Mouse (Mus musculus): ENCODE measurements around the gene Ccdc63. TPM values are rescaled to one million over a fixed set of nuclear protein-coding genes. Genes with fewer than 3 reads are reported as not detected.

The Ccdc63 gene
- polyA plus RNA-seq, 1 experiment, result not detected

DNA sequence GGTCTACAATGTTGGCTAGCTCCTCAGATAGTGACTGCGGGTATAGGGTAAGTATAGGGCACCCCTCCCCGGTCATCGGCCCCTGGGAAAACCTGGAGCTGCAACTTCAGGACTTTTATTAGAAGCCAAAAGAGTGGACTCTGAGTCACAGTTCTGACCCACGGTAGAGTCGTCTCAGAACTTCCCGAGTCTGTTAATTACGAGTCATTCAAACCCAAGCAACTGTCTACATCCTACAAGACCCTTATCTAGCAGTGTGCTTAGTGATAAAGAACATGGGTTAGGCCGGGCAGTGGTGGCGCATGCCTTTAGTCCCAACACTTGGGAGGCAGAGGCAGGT, 7.6 kb downstream of the Ccdc63 start:
- H3K27me3 ChIP-seq (ENCODE audit: control insufficient read depth), result peaks cover 2% of the 10 kb centered on the region; the same call in 1 of the 2 replicates
- H3K4me3 ChIP-seq (replicated peaks), result no peak overlapping the region
- H3K4me1 ChIP-seq (ENCODE audit: control insufficient read depth), result peaks cover 64% of the 10 kb centered on the region
- no peaks in the 10 kb centered on the region for H3K9me3 ChIP-seq (ENCODE audit: control insufficient read depth, low read length)
- TF ChIP-seq TAL1 (IDR thresholded peaks at IDR 0.05; ENCODE audit: low read length) (no peak), GATA1 (IDR thresholded peaks at IDR 0.05; ENCODE audit: low read length) (no peak)
- H3K36me3 ChIP-seq (ENCODE audit: control insufficient read depth), result no peaks in the 10 kb centered on the region

DNA sequence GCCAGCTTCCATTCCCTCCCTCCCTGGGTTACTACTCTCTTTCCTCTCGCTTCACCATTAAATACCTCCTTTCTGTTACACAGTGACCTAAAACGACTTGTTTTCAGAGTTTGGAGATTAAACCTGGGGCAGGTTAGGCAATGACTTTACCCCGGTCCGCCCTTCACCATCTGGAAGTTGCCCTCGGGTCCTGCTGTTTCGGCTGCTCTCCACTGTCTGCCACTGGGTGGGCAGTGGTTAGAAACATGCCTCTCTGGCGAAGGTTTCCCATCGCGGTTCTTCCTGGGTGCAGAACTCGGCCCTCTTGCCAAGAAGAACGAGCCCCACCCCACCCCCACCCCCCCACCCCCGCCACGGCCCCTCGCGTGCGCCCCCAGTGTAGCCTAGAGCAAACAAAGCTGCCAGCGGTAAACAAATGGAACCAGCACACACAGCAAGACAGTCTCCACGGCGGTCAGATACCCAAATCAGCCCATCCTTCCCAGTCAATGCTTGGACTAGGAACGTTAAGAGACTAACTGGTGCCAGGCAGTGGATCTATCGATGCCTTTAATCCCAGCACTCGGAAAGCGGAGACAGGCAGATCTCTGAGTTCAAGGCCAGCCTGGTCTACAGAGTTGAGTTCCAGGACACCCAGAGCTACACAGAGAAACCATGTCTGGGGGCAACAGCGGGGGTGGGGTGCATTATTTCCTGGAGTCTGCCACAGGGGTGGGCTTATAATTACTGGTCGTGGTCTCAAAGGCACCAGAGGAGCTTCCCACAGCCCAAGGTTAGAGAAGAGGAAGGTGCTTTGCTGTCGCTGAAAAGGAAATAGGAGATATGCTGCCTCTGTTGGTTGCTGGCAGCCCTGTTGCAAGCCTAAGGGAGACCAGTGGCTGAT, 8.2 kb downstream of the Ccdc63 start:
- Histone ChIP-seq H3K27me3 (ENCODE audit: control insufficient read depth) (peaks cover 2% of the 10 kb centered on the region; the same call in 1 of the 2 replicates), H3K4me3 (replicated peaks) (peak overlapping the region; percentile 65), H3K36me3 (ENCODE audit: control insufficient read depth) (no peaks in the 10 kb centered on the region), H3K9me3 (ENCODE audit: control insufficient read depth, low read length) (no peaks in the 10 kb centered on the region), H3K4me1 (ENCODE audit: control insufficient read depth) (peaks cover 60% of the 10 kb centered on the region)
- TF ChIP-seq TAL1 (IDR thresholded peaks at IDR 0.05; ENCODE audit: low read length), result no peak

- H3K4me1 ChIP-seq (ENCODE audit: control insufficient read depth), result peaks cover 49% of the 10 kb centered on the region
- H3K27me3 ChIP-seq (ENCODE audit: control insufficient read depth), result peaks cover 8% of the 10 kb centered on the region
- H3K4me3 ChIP-seq (replicated peaks), result peak overlapping the region; percentile 65
- H3K36me3 ChIP-seq (ENCODE audit: control insufficient read depth), result no peaks in the 10 kb centered on the region
- H3K9me3 ChIP-seq (ENCODE audit: control insufficient read depth, low read length), result no peaks in the 10 kb centered on the region
- TF ChIP-seq GATA1 (IDR thresholded peaks at IDR 0.05; ENCODE audit: low read length), result no peak
- TF ChIP-seq TAL1 (IDR thresholded peaks at IDR 0.05; ENCODE audit: low read length), result no peak
Measured at GRCm38 (mm10) chr5:122131076-122132051, 9.3 kb downstream of the Ccdc63 start.

- H3K9me3 ChIP-seq (ENCODE audit: control insufficient read depth, low read length), result no peaks in the 10 kb centered on the region
- H3K27me3 ChIP-seq (ENCODE audit: control insufficient read depth), result peaks cover 10% of the 10 kb centered on the region
- no peak for TF ChIP-seq TAL1 (IDR thresholded peaks at IDR 0.05; ENCODE audit: low read length)
- no peak for TF ChIP-seq GATA1 (IDR thresholded peaks at IDR 0.05; ENCODE audit: low read length)
- peak overlapping the region; percentile 65 for H3K4me3 ChIP-seq (replicated peaks)
- H3K4me1 ChIP-seq (ENCODE audit: control insufficient read depth), result peaks cover 42% of the 10 kb centered on the region
- no peaks in the 10 kb centered on the region for H3K36me3 ChIP-seq (ENCODE audit: control insufficient read depth)
Measured at GRCm38 (mm10) chr5:122130341-122130998, 10.2 kb downstream of the Ccdc63 start.

DNA sequence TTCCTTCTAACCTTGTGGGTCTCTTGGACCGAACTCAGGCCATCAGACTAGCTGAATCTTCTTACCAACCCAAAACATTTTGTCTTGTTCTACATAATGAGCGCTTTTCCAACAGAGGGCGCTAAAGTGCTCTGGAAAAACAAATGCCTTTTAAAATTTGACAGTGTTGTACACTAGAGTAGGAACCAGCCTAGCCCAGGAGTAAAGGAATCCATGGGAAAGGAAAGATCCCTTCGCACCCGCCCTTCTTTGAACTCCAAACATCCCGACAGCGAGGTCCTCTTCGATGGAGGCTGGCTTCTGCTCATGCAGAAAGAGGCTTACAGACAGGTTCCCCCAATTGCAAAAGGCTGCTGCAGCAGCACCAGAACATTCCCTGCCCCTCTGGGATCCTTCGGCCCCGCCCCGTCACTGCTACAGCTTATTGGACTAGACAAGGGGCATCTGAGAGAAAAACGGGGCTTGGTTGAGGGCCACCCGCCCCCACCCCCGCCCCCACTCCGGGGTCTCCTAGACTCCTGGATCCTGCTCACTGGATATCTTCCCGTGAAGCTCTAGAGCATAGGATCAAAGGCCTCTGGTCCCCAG, 11.5 kb downstream of the Ccdc63 start:
- Histone ChIP-seq H3K9me3 (ENCODE audit: control insufficient read depth, low read length) (no peaks in the 10 kb centered on the region), H3K4me3 (replicated peaks) (no peak overlapping the region)
- TF ChIP-seq TAL1 (IDR thresholded peaks at IDR 0.05; ENCODE audit: low read length), result no peak

GRCm38 (mm10) chr5:122125211-122125760, 15.3 kb downstream of the Ccdc63 start:
- no peaks in the 10 kb centered on the region for H3K9me3 ChIP-seq (ENCODE audit: control insufficient read depth, low read length)
- TF ChIP-seq GATA1 (IDR thresholded peaks at IDR 0.05; ENCODE audit: low read length), result no peak
- TF ChIP-seq TAL1 (IDR thresholded peaks at IDR 0.05; ENCODE audit: low read length), result no peak
- H3K4me1 ChIP-seq (ENCODE audit: control insufficient read depth), result no peaks in the 10 kb centered on the region; the same call in 1 of the 2 replicates
- H3K36me3 ChIP-seq (ENCODE audit: control insufficient read depth), result no peaks in the 10 kb centered on the region
- H3K4me3 ChIP-seq (replicated peaks), result no peak overlapping the region
- peaks cover 14% of the 10 kb centered on the region for H3K27me3 ChIP-seq (ENCODE audit: control insufficient read depth)

More for the DNA sequence above, 11.5 kb downstream of the Ccdc63 start:
- Histone ChIP-seq H3K36me3 (ENCODE audit: control insufficient read depth) (no peaks in the 10 kb centered on the region), H3K27me3 (ENCODE audit: control insufficient read depth) (peaks cover 15% of the 10 kb centered on the region), H3K4me1 (ENCODE audit: control insufficient read depth) (peaks cover 33% of the 10 kb centered on the region)

DNA sequence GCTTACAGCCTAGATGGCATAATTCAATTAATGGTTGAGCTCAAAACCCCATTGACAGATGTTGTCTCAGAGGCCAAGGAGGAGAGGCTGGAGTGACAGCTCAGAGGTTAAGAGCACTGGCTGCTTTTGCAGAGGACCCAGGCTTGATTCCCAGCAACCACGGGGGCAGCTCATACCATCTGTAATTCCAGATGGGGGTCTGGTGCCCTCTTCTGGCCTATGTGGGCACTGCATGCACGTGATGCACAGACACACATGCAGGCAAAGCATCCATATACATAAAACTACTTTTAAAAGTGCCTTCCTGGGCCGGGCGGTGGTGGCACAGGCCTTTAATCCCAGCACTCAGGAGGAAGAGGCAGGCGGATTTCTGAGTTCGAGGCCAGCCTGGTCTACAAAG, 24.4 kb downstream of the Ccdc63 start:
- Histone ChIP-seq H3K27me3 (ENCODE audit: control insufficient read depth) (no peaks in the 10 kb centered on the region; the same call in 1 of the 2 replicates), H3K4me3 (replicated peaks) (no peak overlapping the region), H3K36me3 (ENCODE audit: control insufficient read depth) (no peaks in the 10 kb centered on the region), H3K9me3 (ENCODE audit: control insufficient read depth, low read length) (peaks cover 3% of the 10 kb centered on the region), H3K4me1 (ENCODE audit: control insufficient read depth) (no peaks in the 10 kb centered on the region)
- TF ChIP-seq GATA1 (IDR thresholded peaks at IDR 0.05; ENCODE audit: low read length), result no peak
- no peak for TF ChIP-seq TAL1 (IDR thresholded peaks at IDR 0.05; ENCODE audit: low read length)

DNA sequence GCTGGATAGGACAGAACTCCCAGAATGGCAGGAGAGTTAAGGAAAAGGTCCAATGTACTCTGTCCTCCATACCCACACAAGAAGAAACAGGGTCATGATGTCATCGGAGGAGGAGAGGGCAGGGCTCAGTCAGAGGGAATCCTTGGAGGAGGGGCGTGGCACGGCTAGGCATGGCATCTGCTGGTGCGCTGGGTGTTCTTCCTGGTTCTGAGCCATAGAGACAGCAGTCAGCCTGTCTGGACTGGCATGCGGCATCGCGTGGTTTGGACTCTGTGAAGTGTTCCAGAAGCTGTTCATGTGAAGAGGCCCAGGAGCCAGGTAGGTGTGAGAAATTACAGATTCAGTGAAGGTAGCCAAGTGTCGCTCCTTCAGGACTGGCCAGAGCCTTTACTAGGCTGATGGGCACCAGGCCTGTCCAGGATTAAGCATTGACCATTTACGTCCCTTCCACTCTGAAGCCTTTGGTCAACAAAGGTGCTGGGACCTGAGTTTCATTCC, 25.3 kb downstream of the Ccdc63 start:
- no peak for TF ChIP-seq GATA1 (IDR thresholded peaks at IDR 0.05; ENCODE audit: low read length)
- TF ChIP-seq TAL1 (IDR thresholded peaks at IDR 0.05; ENCODE audit: low read length), result no peak
- Histone ChIP-seq H3K9me3 (ENCODE audit: control insufficient read depth, low read length) (peaks cover 3% of the 10 kb centered on the region), H3K4me3 (replicated peaks) (no peak overlapping the region), H3K27me3 (ENCODE audit: control insufficient read depth) (no peaks in the 10 kb centered on the region; the same call in 1 of the 2 replicates), H3K36me3 (ENCODE audit: control insufficient read depth) (no peaks in the 10 kb centered on the region), H3K4me1 (ENCODE audit: control insufficient read depth) (no peaks in the 10 kb centered on the region)
